Mouse (Mus musculus) midbrain, embryonic 15.5 days (tissue): ENCODE measurements around the gene Prlhr. TPM values are rescaled to one million over a fixed set of nuclear protein-coding genes. Genes with fewer than 3 reads are reported as not detected.
A peak's percentile ranks its signal among the peaks of the same experiment; 100 is the strongest.

Experiments used
- ATAC-seq: fragments of 200-750 bp; cut with Nextera tagmentation; replicated peaks from 2 replicates; pipeline ENCODE4 v1.8.0; 2017; ENCODE audit warnings: moderate TSS enrichment
- H3K27ac ChIP-seq: fragments of 300-500 bp; sonication (generic); 2 replicates; pipeline ENCODE4 v1.5.1; 2015; ENCODE audit warnings: mild to moderate bottlenecking, inconsistent platforms
- H3K27me3 ChIP-seq: fragments of 300-500 bp; sonication (generic); replicated peaks from 2 replicates; pipeline ENCODE4 v1.6.1; 2015; ENCODE audit warnings: inconsistent platforms
- H3K36me3 ChIP-seq: fragments of 300-500 bp; sonication (generic); replicated peaks from 2 replicates; pipeline ENCODE4 v1.6.1; 2015; ENCODE audit warnings: inconsistent platforms
- H3K4me1 ChIP-seq: fragments of 300-500 bp; sonication (generic); 2 replicates; pipeline ENCODE4 v1.6.1; 2015; ENCODE audit warnings: inconsistent platforms
- H3K4me2 ChIP-seq: fragments of 300-500 bp; sonication (generic); 2 replicates; pipeline ENCODE4 v1.6.1; 2015; ENCODE audit warnings: inconsistent platforms, mild to moderate bottlenecking, moderate library complexity
- H3K4me3 ChIP-seq: fragments of 300-500 bp; sonication (generic); 2 replicates; pipeline ENCODE4 v1.5.1; 2015; ENCODE audit warnings: mild to moderate bottlenecking, inconsistent platforms
- H3K9ac ChIP-seq: fragments of 300-500 bp; sonication (generic); 2 replicates; pipeline ENCODE4 v1.6.1; 2015; ENCODE audit warnings: mild to moderate bottlenecking, inconsistent platforms
- H3K9me3 ChIP-seq: fragments of 300-500 bp; sonication (generic); 2 replicates; pipeline ENCODE4 v1.6.1; 2016; ENCODE audit warnings: inconsistent platforms
- WGBS: fragments of 180-500 bp; shearing (Covaris S2); methylation state at CpG from one replicate; pipeline ENCODE4 v1.1.7; 2015; ENCODE audit warnings: mixed read lengths; 5-methylcytosine and 5-hydroxymethylcytosine counted together
- polyA plus RNA-seq: library from polyadenylated mRNA; unstranded; fragments of >200 nt; fragmentation: Nextera tagmentation; extraction: Ambion mirVana; gene quantifications from 2 replicates; pipeline ENCODE4 v1.2.1, GENCODE M21; 2015

Prlhr gene
- polyA plus RNA-seq, 1 experiment from 2014 or later: 0.72 TPM

DNA sequence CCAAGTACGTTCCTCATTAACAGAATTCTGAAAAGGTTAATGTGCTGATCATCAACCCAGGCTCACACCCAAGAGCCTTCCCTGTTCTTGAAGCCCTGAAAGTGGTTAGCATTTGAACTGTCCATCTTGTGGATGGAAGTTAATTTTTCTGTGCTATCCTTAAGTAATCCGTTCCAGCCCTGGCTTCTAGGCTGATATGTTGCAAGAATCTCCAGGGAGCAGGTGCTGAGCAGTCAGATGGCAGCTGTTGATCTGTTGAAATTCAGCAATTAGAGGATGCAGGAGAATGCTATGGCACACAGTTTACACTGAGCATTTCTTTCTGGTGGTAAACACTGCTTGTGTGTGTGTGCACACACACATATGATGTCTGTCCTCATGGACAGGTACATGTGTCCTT lies 2.4 kb downstream of the Prlhr start:
- Histone ChIP-seq H3K27ac (no peak overlapping the region), H3K36me3 (no peaks in the 10 kb centered on the region), H3K27me3 (peaks cover 42% of the 10 kb centered on the region), H3K9ac (no peak overlapping the region), H3K9me3 (no peaks in the 10 kb centered on the region), H3K4me1 (peaks cover 35% of the 10 kb centered on the region), H3K4me3 (no peak overlapping the region), H3K4me2 (no peak overlapping the region)
- 67% methylated on average over 2 of the region's 2 CpGs for WGBS
- ATAC-seq: no peak

- WGBS: 16% methylated on average over 3 of the region's 3 CpGs
- H3K27me3 ChIP-seq: peaks cover 34% of the 10 kb centered on the region
- no peak overlapping the region for H3K4me3 ChIP-seq
- H3K9me3 ChIP-seq: no peaks in the 10 kb centered on the region
- H3K27ac ChIP-seq: no peak overlapping the region
- H3K4me2 ChIP-seq: no peak overlapping the region
- H3K9ac ChIP-seq: no peak overlapping the region
- H3K4me1 ChIP-seq: peaks cover 31% of the 10 kb centered on the region
- ATAC-seq: 0 out of 2 replicates have a peak, but pooled peaks have one; percentile 17
- no peaks in the 10 kb centered on the region for H3K36me3 ChIP-seq
Observed at GRCm38 (mm10) chr19:60463896-60464295, 4.2 kb downstream of the Prlhr start.

DNA sequence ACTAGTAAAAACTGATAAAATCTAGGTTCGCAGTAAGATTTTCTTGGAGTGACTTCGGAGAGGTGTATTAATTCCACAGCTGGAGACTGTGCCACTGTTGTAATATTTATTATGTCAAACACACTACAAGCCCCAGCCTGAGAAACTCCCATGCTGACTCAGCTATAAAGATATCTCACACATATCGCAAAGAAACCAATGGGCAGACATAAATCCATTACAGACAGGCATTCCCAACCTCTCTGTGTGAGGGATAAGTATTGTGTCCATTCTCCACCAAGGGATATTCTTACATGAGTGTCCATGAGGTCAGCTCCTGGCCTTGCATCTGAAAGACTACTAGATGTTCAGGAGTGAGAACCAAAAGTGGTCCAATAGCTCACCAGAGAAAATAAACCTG lies 4.7 kb downstream of the Prlhr start:
- H3K4me2 ChIP-seq: no peak overlapping the region
- H3K27me3 ChIP-seq: peaks cover 29% of the 10 kb centered on the region
- ATAC-seq: no peak
- H3K9me3 ChIP-seq: no peaks in the 10 kb centered on the region
- no peak overlapping the region for H3K27ac ChIP-seq
- H3K36me3 ChIP-seq: no peaks in the 10 kb centered on the region
- H3K9ac ChIP-seq: no peak overlapping the region
- peaks cover 27% of the 10 kb centered on the region for H3K4me1 ChIP-seq
- 70% methylated on average over 3 of the region's 3 CpGs for WGBS
- H3K4me3 ChIP-seq: no peak overlapping the region

GRCm38 (mm10) chr19:60461476-60461875 lies 6.6 kb downstream of the Prlhr start:
- Histone ChIP-seq H3K4me3 (no peak overlapping the region), H3K27ac (no peak overlapping the region), H3K4me2 (no peak overlapping the region), H3K9me3 (no peaks in the 10 kb centered on the region), H3K9ac (no peak overlapping the region), H3K4me1 (peaks cover 10% of the 10 kb centered on the region), H3K27me3 (peaks cover 10% of the 10 kb centered on the region; the same call in 1 of the 2 replicates), H3K36me3 (no peaks in the 10 kb centered on the region)
- no peak for ATAC-seq
- 76% methylated on average over 2 of the region's 2 CpGs for WGBS

GRCm38 (mm10) chr19:60459680-60460079 lies 8.4 kb downstream of the Prlhr start:
- Histone ChIP-seq H3K4me2 (no peak overlapping the region), H3K36me3 (no peaks in the 10 kb centered on the region), H3K27ac (no peak overlapping the region), H3K9me3 (no peaks in the 10 kb centered on the region), H3K27me3 (0 out of 2 replicates have a peak, but pooled peaks cover 3% of the 10 kb centered on the region), H3K9ac (no peak overlapping the region), H3K4me3 (no peak overlapping the region), H3K4me1 (peaks cover 10% of the 10 kb centered on the region)
- no peak for ATAC-seq
- WGBS: 67% methylated on average over 3 of the region's 3 CpGs

DNA sequence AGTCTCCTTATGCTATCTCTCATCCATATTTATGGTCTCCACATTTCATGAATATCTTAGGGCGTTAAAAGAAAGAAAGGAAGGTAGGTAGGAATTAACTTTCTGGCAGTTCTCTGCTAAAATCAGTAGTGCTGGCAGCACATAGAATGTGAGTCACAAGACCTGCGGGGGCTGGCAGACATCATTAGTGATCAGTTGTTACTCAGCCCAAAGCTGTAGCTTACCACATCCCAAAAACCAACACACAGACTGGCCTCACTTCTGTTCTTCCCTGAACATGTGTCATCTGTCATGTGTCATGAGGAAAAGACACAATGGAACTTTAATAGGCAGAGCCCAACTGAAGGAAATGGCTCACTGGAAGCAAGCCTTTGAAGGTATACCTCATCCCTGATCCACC lies 9.0 kb downstream of the Prlhr start:
- Histone ChIP-seq H3K9me3 (no peaks in the 10 kb centered on the region), H3K27me3 (0 out of 2 replicates have a peak, but pooled peaks cover 3% of the 10 kb centered on the region), H3K9ac (no peak overlapping the region), H3K4me3 (no peak overlapping the region), H3K4me1 (peaks cover 8% of the 10 kb centered on the region), H3K36me3 (no peaks in the 10 kb centered on the region), H3K27ac (no peak overlapping the region), H3K4me2 (no peak overlapping the region)
- 70% methylated on average over 2 of the region's 2 CpGs for WGBS
- ATAC-seq: no peak

DNA sequence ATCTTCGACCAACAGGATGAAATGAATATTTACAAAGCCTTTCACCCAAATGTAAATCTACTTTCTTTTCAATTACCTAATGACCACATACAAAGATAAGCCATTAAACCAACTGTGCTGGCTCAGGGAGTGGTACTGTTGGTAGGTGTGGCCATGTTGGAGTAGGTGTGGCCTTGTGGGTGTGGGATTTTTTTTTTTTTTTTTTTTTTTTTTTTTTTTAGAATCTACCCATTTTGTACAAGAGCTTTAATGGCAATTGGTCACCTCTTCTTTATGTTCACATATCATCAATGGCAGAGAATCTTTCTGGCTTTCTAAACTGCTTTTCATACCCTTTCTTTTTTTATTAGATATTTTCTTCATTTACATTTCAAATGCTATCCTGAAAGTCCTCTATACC lies 12.3 kb downstream of the Prlhr start:
- Histone ChIP-seq H3K27ac (no peak overlapping the region), H3K4me2 (no peak overlapping the region), H3K36me3 (no peaks in the 10 kb centered on the region), H3K9ac (no peak overlapping the region), H3K4me1 (no peaks in the 10 kb centered on the region), H3K27me3 (no peaks in the 10 kb centered on the region), H3K9me3 (no peaks in the 10 kb centered on the region), H3K4me3 (no peak overlapping the region)
- WGBS: 82% methylated on average over 1 of the region's 1 CpGs
- ATAC-seq: no peak

GRCm38 (mm10) chr19:60440531-60440930 lies 27.6 kb downstream of the Prlhr start:
- Histone ChIP-seq H3K9ac (no peak overlapping the region), H3K9me3 (no peaks in the 10 kb centered on the region), H3K4me1 (no peaks in the 10 kb centered on the region), H3K4me2 (no peak overlapping the region), H3K27me3 (no peaks in the 10 kb centered on the region), H3K27ac (no peak overlapping the region), H3K36me3 (no peaks in the 10 kb centered on the region), H3K4me3 (no peak overlapping the region)
- no peak for ATAC-seq

- 61% methylated on average over 5 of the region's 5 CpGs for whole genome bisulfite sequencing
- no peaks in the 10 kb centered on the region for H3K27me3 ChIP-seq
- H3K4me1 ChIP-seq: no peaks in the 10 kb centered on the region
- H3K4me3 ChIP-seq: no peak overlapping the region
- no peaks in the 10 kb centered on the region for H3K9me3 ChIP-seq
- no peaks in the 10 kb centered on the region for H3K36me3 ChIP-seq
- ATAC-seq: no peak
- no peak overlapping the region for H3K9ac ChIP-seq
- H3K27ac ChIP-seq: no peak overlapping the region
- no peak overlapping the region for H3K4me2 ChIP-seq
Observed at GRCm38 (mm10) chr19:60440083-60440482, 28.0 kb downstream of the Prlhr start.

- Histone ChIP-seq H3K9me3 (no peaks in the 10 kb centered on the region), H3K27ac (no peak overlapping the region), H3K4me1 (no peaks in the 10 kb centered on the region), H3K4me3 (no peak overlapping the region), H3K9ac (no peak overlapping the region), H3K36me3 (no peaks in the 10 kb centered on the region), H3K4me2 (no peak overlapping the region), H3K27me3 (no peaks in the 10 kb centered on the region)
- 51% methylated on average over 6 of the region's 6 CpGs for WGBS
- no peak for ATAC-seq
Observed at GRCm38 (mm10) chr19:60437566-60438241, 30.4 kb downstream of the Prlhr start.

DNA sequence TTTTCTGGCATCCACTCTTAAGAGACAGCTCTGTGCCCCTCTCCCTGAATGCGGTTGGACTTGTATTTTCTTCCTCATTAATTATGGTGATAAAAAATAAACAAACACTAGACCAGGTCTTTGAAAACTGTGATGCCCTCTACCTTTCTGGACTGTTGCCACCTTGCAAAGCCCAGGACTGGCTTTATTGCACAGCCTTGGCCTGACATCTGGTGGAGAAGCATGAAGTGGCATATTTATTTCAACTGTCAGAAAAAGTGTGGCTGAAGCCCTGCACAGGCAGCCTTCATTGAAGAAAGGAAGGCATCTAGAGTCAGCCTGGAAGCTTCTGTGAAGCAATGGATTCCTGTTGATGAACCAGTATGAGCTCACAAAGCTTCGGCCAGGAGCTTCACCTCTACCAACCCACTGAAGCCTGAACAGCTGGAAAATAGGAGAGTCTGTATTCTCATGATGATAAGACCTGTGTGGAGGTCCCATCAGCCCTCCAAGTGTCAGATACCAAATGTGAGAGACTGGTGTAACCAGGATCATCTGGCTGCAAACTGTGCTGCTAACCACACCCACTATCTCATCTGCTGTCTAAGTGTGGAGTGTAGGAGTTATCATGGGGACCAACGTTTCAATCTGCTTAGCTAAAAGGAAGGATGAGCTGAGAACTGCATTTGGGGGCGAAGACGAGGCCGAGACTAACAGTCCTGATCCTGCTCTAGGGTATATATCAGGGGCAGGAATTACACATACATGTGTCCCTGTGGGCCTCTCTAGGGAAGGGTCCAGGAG lies 35.6 kb downstream of the Prlhr start:
- H3K9me3 ChIP-seq: no peaks in the 10 kb centered on the region
- H3K36me3 ChIP-seq: no peaks in the 10 kb centered on the region
- no peak overlapping the region for H3K9ac ChIP-seq
- no peak for ATAC-seq
- no peak overlapping the region for H3K27ac ChIP-seq
- no peaks in the 10 kb centered on the region for H3K27me3 ChIP-seq
- no peak overlapping the region for H3K4me3 ChIP-seq
- no peak overlapping the region for H3K4me2 ChIP-seq
- no peaks in the 10 kb centered on the region for H3K4me1 ChIP-seq
- WGBS: 87% methylated on average over 6 of the region's 6 CpGs

- ATAC-seq: peak; percentile 75; the same call in 1 of the 2 replicates
- WGBS: 78% methylated on average over 1 of the region's 1 CpGs
- no peak overlapping the region for H3K4me3 ChIP-seq
Observed at GRCm38 (mm10) chr19:60417611-60418010, 50.5 kb downstream of the Prlhr start.

More at GRCm38 (mm10) chr19:60417611-60418010, 50.5 kb downstream of the Prlhr start:
- Histone ChIP-seq H3K27ac (no peak overlapping the region), H3K27me3 (no peaks in the 10 kb centered on the region), H3K4me2 (no peak overlapping the region), H3K9me3 (no peaks in the 10 kb centered on the region), H3K4me1 (no peaks in the 10 kb centered on the region), H3K9ac (no peak overlapping the region), H3K36me3 (no peaks in the 10 kb centered on the region)
